Mouse (Mus musculus) bone marrow macrophage, adult 2 months (primary cell): ENCODE data around the gene Ak2.

Source experiments
- CTCF ChIP-seq: IDR thresholded peaks from 2 replicates; pipeline ENCODE4 v1.5.1; 2012; ENCODE audit warnings: low read depth, mild to moderate bottlenecking, low read length, moderate library complexity
- POLR2A ChIP-seq: IDR thresholded peaks from 2 replicates; pipeline ENCODE4 v1.6.1; 2012; ENCODE audit warnings: mild to moderate bottlenecking, low read depth, low read length, borderline replicate concordance

DNA sequence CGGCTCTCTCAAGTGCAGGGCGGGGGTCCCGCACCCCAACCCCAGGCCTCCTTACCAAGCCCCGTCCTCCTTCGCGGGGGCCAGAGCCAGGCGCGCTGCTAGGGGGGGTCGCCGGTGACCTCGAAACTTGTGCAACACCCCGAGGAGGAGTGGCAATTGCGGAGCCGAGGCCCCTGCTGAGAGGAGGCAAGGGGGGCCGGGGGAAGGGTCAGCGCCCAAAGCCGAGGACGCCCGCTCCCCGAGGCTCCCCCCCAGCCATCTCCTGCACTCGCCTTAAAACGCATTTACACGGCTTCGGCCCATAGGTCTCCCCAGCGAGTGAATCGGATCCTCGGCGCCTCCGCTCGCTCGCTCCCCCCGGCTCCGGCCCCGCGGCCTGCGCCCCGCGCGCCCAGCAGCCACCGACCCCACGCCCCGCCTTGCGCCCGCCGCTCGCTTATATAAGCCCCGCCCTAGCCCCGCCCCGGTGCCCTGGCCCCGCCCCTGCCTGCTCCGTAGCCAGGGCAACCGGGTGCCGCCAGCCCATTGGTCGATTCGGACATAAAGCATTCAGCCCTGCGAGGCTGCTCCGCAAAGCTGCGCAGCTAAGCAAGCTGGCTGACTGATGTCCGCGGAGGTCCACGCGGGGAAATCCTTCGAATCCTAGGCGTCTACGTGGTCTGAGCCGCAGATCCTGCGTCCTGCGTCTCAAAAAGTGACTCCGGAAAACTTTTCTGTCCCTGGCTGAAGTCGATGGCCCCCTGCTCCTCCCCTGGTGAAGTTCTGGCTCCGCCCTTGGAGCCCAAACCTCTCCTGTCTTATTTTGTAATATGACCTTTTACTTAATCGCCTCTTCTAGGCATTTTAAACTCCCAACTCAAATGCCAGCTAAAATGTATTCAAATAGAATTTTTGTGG is 29.5 kb upstream of the Ak2 start, which contains the start of gene Azin2:
- TF ChIP-seq CTCF (no peak), POLR2A (no peak)
